Mouse (Mus musculus): ENCODE measurements around the gene Ctsll3. TPM values are rescaled to one million over a fixed set of nuclear protein-coding genes. Genes with fewer than 3 reads are reported as not detected.

The Ctsll3 gene
- polyA plus RNA-seq, 1 experiment from 2014 or later: not detected

DNA sequence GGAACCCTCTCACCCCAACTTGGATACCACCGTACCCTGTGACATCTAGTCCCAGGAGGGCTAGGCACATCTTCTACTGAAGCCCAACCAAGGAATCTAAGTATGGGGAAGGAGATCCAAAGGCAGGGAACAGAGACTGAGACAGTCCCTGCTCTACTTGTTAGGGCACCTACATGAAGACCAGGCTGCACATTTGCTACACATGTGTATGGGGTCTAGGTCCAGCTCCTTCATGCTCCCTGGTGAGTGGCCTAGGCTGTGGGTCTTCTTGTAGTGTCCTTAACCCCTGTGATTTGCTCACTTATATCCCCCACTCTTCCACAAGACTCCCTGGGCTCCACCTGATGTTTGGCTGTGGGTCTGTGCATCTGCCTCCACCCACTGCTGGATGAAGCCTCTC is 13.2 kb downstream of the Ctsll3 start:
- no peaks in the 10 kb centered on the region for H3K9me3 ChIP-seq
- H3K27me3 ChIP-seq: no peaks in the 10 kb centered on the region
- H3K4me3 ChIP-seq: no peak overlapping the region
- H3K36me3 ChIP-seq: no peaks in the 10 kb centered on the region
- H3K4me2 ChIP-seq: no peak overlapping the region
- H3K27ac ChIP-seq: no peak overlapping the region
- H3K9ac ChIP-seq: no peak overlapping the region
- ATAC-seq (ENCODE audit: insufficient number of reproducible peaks, insufficient read depth, low FRiP score, low TSS enrichment, low read depth): no peak
- 53% methylated on average over 1 of the region's 1 CpGs for WGBS
- H3K4me1 ChIP-seq: no peaks in the 10 kb centered on the region

DNA sequence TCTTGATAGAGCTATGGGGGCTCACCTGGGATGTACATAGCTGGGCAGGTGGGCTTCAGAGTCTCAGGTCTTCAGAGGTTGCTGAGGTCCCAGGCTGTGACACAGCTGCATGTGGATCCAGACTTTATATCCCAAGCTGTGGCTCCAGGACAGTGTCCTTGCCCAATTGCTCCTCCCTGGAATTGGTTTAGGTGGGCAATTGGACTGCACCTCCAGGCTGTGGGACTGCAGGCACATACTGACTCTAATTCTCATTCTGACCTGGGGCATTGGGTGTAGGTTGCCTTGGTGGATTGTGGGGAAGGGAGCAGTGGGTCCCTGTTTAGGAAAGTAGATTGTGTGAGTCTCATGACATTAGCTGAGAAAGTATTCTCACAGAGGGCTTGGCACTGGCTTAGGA is 16.4 kb downstream of the Ctsll3 start, which contains the start of gene BC051665:
BC051665 (minus strand) TSS at position 101 of the 400 bp plus-strand sequence.
- no peaks in the 10 kb centered on the region for H3K27me3 ChIP-seq
- H3K4me3 ChIP-seq: no peak within 1 kb of the TSS
- H3K36me3 ChIP-seq: no peaks in the 10 kb centered on the region
- H3K4me1 ChIP-seq: no peaks in the 10 kb centered on the region
- H3K9me3 ChIP-seq: no peaks in the 10 kb centered on the region
- H3K9ac ChIP-seq: no peak within 1 kb of the TSS
- ATAC-seq (ENCODE audit: insufficient number of reproducible peaks, insufficient read depth, low FRiP score, low TSS enrichment, low read depth): no peak
- no peak within 1 kb of the TSS for H3K27ac ChIP-seq
- H3K4me2 ChIP-seq: no peak within 1 kb of the TSS

DNA sequence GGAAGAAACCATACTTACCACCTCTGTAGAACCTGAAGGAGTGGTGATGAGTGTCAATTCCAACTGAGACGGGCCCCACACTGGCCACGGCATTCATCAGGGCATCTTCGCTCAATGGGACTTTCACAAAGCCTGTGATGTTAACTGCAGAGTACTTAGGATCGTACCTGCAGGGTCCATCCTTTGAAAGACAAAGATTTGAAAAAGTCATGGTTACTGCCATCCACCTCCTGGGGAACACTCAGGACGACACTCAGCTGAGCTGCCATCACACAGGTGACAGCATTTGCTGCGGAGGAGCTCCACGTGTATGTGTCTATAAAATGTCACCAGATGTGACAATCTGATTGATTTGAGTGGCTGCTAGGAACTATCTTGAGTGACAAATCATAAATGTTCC is 19.3 kb downstream of the Ctsll3 start:
- no peak for ATAC-seq (ENCODE audit: insufficient number of reproducible peaks, insufficient read depth, low FRiP score, low TSS enrichment, low read depth)
- H3K9ac ChIP-seq: no peak overlapping the region
- H3K4me3 ChIP-seq: no peak overlapping the region

DNA sequence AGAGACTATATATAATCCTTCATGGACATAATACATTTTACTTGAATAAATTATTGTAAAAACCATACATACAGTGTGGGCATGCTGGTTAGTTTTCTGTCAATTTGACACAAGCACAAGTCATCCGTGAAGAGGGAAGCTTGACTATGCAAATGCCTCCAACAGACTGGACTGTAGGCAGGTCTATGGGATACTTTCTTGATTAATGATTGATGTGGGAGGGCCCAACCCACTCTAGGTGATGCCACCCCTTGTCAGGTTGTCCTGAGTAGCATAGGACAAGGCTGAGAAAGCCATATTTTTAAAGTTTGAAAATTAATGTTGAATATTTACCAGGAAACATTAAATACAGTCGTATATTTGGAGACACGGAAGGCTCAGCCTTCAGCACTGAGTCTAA is 22.1 kb downstream of the Ctsll3 start:
- Histone ChIP-seq H3K9ac (no peak overlapping the region), H3K27ac (no peak overlapping the region), H3K4me3 (no peak overlapping the region), H3K4me1 (no peaks in the 10 kb centered on the region), H3K27me3 (no peaks in the 10 kb centered on the region), H3K9me3 (no peaks in the 10 kb centered on the region), H3K36me3 (no peaks in the 10 kb centered on the region), H3K4me2 (no peak overlapping the region)
- WGBS: 86% methylated on average over 3 of the region's 3 CpGs
- ATAC-seq (ENCODE audit: insufficient number of reproducible peaks, insufficient read depth, low FRiP score, low TSS enrichment, low read depth): no peak

More for the DNA sequence above, 19.3 kb downstream of the Ctsll3 start:
- Histone ChIP-seq H3K9me3 (no peaks in the 10 kb centered on the region), H3K27ac (no peak overlapping the region), H3K36me3 (no peaks in the 10 kb centered on the region), H3K4me1 (no peaks in the 10 kb centered on the region), H3K27me3 (no peaks in the 10 kb centered on the region), H3K4me2 (no peak overlapping the region)
- WGBS: 89% methylated on average over 7 of the region's 7 CpGs

DNA sequence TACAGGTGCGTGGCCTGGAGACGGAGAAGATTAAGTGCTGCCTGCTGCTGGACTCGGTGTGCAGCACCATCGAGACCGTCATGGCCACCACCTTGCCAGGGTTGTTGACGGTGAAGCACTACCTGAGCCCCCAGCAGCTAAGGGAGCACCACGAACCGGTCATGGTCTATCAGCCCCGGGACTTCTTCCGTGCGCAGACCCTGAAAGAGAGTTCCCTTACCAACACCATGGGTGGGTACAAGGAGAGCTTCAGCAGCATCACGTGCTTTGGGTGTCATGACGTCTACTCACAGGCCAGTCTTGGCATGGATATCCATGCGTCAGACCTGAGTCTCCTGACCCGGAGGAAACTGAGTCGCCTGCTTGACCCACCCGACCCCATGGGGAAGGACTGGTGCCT is 41.5 kb downstream of the Ctsll3 start:
- Histone ChIP-seq H3K27ac (no peak overlapping the region), H3K4me3 (no peak overlapping the region), H3K4me2 (no peak overlapping the region), H3K9me3 (no peaks in the 10 kb centered on the region), H3K9ac (no peak overlapping the region), H3K27me3 (no peaks in the 10 kb centered on the region), H3K36me3 (peaks cover 46% of the 10 kb centered on the region), H3K4me1 (no peaks in the 10 kb centered on the region)
- peak; percentile 54; the same call in 1 of the 2 replicates for ATAC-seq (ENCODE audit: insufficient number of reproducible peaks, insufficient read depth, low FRiP score, low TSS enrichment, low read depth)
- WGBS: 94% methylated on average over 17 of the region's 17 CpGs

DNA sequence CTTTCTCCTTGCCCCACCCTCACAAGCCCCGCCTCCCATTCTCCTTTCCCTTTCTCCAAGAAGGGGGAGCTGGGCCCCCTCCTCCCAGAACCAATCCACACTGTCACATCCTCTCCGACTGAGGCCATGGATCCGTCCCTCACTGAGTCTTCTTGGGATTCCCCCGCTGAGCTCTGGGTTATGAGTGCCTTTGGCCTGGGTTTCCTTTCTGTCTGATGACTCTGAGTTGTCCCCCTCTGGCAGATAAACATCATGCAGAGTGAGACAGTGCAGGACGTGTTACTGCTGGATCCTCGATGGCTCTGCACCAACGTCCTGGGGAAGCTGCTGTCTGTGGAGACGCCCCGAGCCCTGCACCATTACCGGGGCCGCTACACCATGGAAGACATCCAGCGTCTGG is 42.3 kb downstream of the Ctsll3 start:
- no peak overlapping the region for H3K9ac ChIP-seq
- no peaks in the 10 kb centered on the region for H3K4me1 ChIP-seq
- no peak overlapping the region for H3K4me3 ChIP-seq
- WGBS: 95% methylated on average over 12 of the region's 12 CpGs
- 0 out of 2 replicates have a peak, but pooled peaks have one; percentile 16 for ATAC-seq (ENCODE audit: insufficient number of reproducible peaks, insufficient read depth, low FRiP score, low TSS enrichment, low read depth)
- H3K9me3 ChIP-seq: no peaks in the 10 kb centered on the region
- H3K4me2 ChIP-seq: no peak overlapping the region
- H3K27ac ChIP-seq: no peak overlapping the region
- peaks cover 46% of the 10 kb centered on the region for H3K36me3 ChIP-seq
- H3K27me3 ChIP-seq: no peaks in the 10 kb centered on the region

DNA sequence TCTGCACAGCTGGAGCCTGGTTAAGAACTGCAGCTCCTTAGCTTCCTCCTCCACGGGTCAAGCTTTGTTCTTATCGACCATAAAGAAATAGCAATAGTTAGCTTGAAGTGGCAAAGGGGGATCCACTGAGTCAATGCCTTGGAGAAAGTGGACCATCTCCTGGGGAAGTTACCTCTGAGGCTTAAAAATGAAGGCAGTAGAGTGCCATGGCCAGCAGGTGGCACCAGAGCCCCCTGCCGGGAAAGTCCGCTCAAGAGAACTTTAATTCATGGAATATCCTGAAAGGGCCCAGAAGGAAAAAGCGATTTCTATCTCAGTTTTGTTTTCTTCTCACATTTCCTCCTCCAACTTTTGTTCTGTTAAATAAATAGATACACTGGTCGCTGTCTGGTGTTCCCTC is 43.5 kb downstream of the Ctsll3 start:
- no peaks in the 10 kb centered on the region for H3K9me3 ChIP-seq
- H3K4me2 ChIP-seq: no peak overlapping the region
- no peaks in the 10 kb centered on the region for H3K27me3 ChIP-seq
- H3K9ac ChIP-seq: no peak overlapping the region
- H3K4me1 ChIP-seq: no peaks in the 10 kb centered on the region
- ATAC-seq (ENCODE audit: insufficient number of reproducible peaks, insufficient read depth, low FRiP score, low TSS enrichment, low read depth): no peak
- H3K27ac ChIP-seq: no peak overlapping the region
- peaks cover 47% of the 10 kb centered on the region for H3K36me3 ChIP-seq
- no peak overlapping the region for H3K4me3 ChIP-seq
- 31% methylated on average over 6 of the region's 6 CpGs for WGBS

DNA sequence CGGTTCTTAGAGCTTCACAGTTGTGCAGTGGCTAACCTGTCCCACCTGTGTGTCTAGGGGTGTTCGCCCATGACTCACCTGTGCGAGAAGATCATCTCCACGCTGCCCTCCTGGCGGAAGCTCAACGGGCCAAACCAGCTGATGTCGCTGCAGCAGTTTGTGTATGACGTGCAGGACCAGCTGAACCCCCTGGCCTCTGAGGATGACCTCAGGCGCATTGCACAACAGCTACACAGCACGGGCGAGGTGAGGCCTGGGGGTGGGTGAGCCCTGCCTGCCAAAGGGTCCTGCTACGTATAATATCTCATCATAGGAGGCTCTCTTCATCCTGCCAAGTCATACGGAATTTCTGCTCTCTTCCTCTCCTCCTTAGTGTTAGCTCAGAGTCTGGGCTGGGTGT is 45.4 kb downstream of the Ctsll3 start:
- Histone ChIP-seq H3K4me2 (no peak overlapping the region), H3K27ac (no peak overlapping the region), H3K27me3 (no peaks in the 10 kb centered on the region), H3K4me3 (no peak overlapping the region), H3K4me1 (no peaks in the 10 kb centered on the region), H3K9me3 (no peaks in the 10 kb centered on the region), H3K9ac (no peak overlapping the region), H3K36me3 (peaks cover 51% of the 10 kb centered on the region)
- 84% methylated on average over 13 of the region's 13 CpGs for WGBS
- ATAC-seq (ENCODE audit: insufficient number of reproducible peaks, insufficient read depth, low FRiP score, low TSS enrichment, low read depth): no peak

DNA sequence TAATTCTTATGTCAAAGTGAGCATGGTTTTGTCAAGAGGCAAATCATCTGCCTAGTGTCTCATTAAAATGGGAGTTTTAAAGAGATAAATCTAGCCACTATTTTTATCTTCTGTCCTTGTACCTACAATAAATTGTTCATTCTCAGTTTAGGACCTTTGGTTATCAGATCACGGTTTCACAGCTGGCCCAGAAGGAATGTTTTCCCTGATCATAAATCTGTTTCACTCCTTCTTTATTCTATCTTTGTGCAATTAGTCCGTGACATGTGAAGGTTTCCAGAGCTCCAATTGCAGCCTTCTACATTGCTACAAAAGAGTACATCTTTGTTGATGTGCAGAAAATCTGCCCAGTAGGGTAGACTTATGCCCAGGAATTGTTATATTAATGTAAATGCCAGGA is 47.4 kb downstream of the Ctsll3 start:
- Histone ChIP-seq H3K36me3 (peaks cover 49% of the 10 kb centered on the region), H3K9ac (no peak overlapping the region), H3K27ac (no peak overlapping the region), H3K4me1 (no peaks in the 10 kb centered on the region), H3K4me3 (no peak overlapping the region), H3K9me3 (no peaks in the 10 kb centered on the region), H3K4me2 (no peak overlapping the region), H3K27me3 (no peaks in the 10 kb centered on the region)
- 76% methylated on average over 2 of the region's 2 CpGs for WGBS
- ATAC-seq (ENCODE audit: insufficient number of reproducible peaks, insufficient read depth, low FRiP score, low TSS enrichment, low read depth): no peak

DNA sequence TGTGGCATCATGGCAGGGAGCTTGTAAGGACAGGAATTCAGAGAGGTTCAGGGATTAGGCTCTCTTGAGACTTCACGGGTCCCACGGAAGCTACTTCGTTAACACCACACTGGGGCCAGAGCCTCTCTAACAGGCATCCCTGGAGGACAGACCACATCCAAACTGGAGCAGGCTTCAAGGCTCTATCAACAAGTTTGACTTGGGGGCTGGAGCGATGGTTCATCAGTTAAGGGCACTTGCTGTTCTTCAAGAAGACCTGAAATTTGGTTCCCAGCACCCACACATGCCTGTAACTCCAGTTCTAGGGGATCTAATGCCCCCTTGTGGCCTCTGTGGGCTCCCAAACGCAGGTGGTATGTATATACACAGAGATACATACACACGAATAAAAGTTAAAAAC is 49.4 kb downstream of the Ctsll3 start:
- Histone ChIP-seq H3K36me3 (peaks cover 66% of the 10 kb centered on the region), H3K4me1 (no peaks in the 10 kb centered on the region), H3K9me3 (no peaks in the 10 kb centered on the region), H3K4me3 (no peak overlapping the region), H3K9ac (no peak overlapping the region), H3K27ac (no peak overlapping the region), H3K4me2 (no peak overlapping the region), H3K27me3 (no peaks in the 10 kb centered on the region)
- WGBS: 97% methylated on average over 6 of the region's 6 CpGs
- no peak for ATAC-seq (ENCODE audit: insufficient number of reproducible peaks, insufficient read depth, low FRiP score, low TSS enrichment, low read depth)

DNA sequence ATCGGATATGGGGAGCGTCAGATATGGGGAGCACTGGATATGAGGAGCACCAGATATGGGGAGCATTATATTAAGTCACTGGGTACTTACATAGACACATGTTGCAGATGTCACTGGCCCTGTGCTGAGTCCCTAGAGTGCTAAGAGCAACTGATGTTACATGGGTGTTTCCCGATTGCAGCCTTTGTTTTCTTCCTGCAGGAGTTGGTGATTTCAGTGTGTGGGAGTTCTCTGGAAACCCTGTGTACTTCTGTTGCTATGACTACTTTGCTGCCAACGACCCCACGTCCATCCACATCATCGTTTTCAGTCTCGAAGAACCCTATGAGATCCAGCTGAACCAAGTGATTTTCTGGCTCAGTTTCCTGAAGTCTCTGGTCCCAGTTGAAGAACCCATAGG is 51.7 kb downstream of the Ctsll3 start:
- peaks cover 67% of the 10 kb centered on the region for H3K36me3 ChIP-seq

DNA sequence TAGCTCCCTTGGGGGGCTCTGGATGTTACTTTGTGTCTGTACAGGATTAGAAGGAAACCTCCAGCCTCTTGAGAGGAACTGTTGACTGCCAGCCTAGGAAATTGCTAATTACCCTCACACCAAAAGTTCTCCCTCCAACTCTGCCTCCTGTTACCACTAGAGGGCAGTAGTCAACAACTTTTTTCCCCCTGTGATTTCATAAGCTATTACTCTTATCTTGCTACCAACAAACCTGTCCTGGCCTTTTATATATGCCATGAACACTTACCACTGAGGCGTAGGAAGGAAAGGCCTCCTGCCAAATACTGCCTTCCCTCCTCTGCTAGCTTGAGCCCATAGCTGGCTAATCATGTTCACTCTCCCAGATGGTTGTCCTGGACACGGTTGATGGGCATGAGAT is 54.1 kb downstream of the Ctsll3 start:
- Histone ChIP-seq H3K9ac (no peak overlapping the region), H3K4me3 (no peak overlapping the region), H3K36me3 (peaks cover 60% of the 10 kb centered on the region), H3K4me2 (no peak overlapping the region), H3K27me3 (no peaks in the 10 kb centered on the region), H3K4me1 (no peaks in the 10 kb centered on the region), H3K27ac (no peak overlapping the region), H3K9me3 (no peaks in the 10 kb centered on the region)
- WGBS: 89% methylated on average over 2 of the region's 2 CpGs
- ATAC-seq (ENCODE audit: insufficient number of reproducible peaks, insufficient read depth, low FRiP score, low TSS enrichment, low read depth): no peak

More for the DNA sequence above, 51.7 kb downstream of the Ctsll3 start:
- Histone ChIP-seq H3K9me3 (no peaks in the 10 kb centered on the region), H3K4me1 (no peaks in the 10 kb centered on the region), H3K9ac (no peak overlapping the region), H3K4me2 (no peak overlapping the region), H3K27me3 (no peaks in the 10 kb centered on the region), H3K4me3 (no peak overlapping the region), H3K27ac (no peak overlapping the region)
- ATAC-seq (ENCODE audit: insufficient number of reproducible peaks, insufficient read depth, low FRiP score, low TSS enrichment, low read depth): no peak
- WGBS: 89% methylated on average over 7 of the region's 7 CpGs

All from embryonic facial prominence, embryonic 13.5 days (tissue).